Mouse (Mus musculus): Measurements from ENCODE around the gene Lzic. TPM values are rescaled to one million over a fixed set of nuclear protein-coding genes. Genes with fewer than 3 reads are reported as not detected.

Gene Lzic
- polyA plus RNA-seq, 1 experiment: not detected

GRCm38 (mm10) chr4:149529691-149530090, 44.7 kb downstream of the Lzic start:
- no peak overlapping the region for H3K27ac ChIP-seq (ENCODE audit: insufficient read depth, low read depth, low read length)
- TF ChIP-seq CTCF (IDR thresholded peaks at IDR 0.05; ENCODE audit: insufficient read depth, low read depth, low read length) (no peak), POLR2A (IDR thresholded peaks at IDR 0.05; ENCODE audit: insufficient read depth, low read depth, low read length) (no peak)
- H3K4me3 ChIP-seq (ENCODE audit: insufficient read depth, low read depth, low read length): no peak overlapping the region
- 83% methylated on average over 6 of the region's 6 CpGs for WGBS
- peaks cover 17% of the 10 kb centered on the region for H3K4me1 ChIP-seq (ENCODE audit: control insufficient read depth, insufficient read depth, low read length)

- WGBS: 75% methylated on average over 8 of the region's 8 CpGs
- Histone ChIP-seq H3K4me1 (ENCODE audit: control insufficient read depth, insufficient read depth, low read length) (peaks cover 6% of the 10 kb centered on the region; the same call in 1 of the 2 replicates), H3K27ac (ENCODE audit: insufficient read depth, low read depth, low read length) (no peak overlapping the region), H3K4me3 (ENCODE audit: insufficient read depth, low read depth, low read length) (no peak overlapping the region)
- TF ChIP-seq POLR2A (IDR thresholded peaks at IDR 0.05; ENCODE audit: insufficient read depth, low read depth, low read length) (no peak), CTCF (IDR thresholded peaks at IDR 0.05; ENCODE audit: insufficient read depth, low read depth, low read length) (no peak)
Observed at GRCm38 (mm10) chr4:149539441-149539840, 54.4 kb downstream of the Lzic start.

GRCm38 (mm10) chr4:149541935-149542334, 56.9 kb downstream of the Lzic start:
- Histone ChIP-seq H3K4me3 (ENCODE audit: insufficient read depth, low read depth, low read length) (no peak overlapping the region), H3K27ac (ENCODE audit: insufficient read depth, low read depth, low read length) (no peak overlapping the region), H3K4me1 (ENCODE audit: control insufficient read depth, insufficient read depth, low read length) (peaks cover 6% of the 10 kb centered on the region; the same call in 1 of the 2 replicates)
- TF ChIP-seq POLR2A (IDR thresholded peaks at IDR 0.05; ENCODE audit: insufficient read depth, low read depth, low read length) (no peak), CTCF (IDR thresholded peaks at IDR 0.05; ENCODE audit: insufficient read depth, low read depth, low read length) (no peak)
- WGBS: 55% methylated on average over 5 of the region's 5 CpGs

- whole genome bisulfite sequencing: 80% methylated on average over 12 of the region's 12 CpGs
- no peak overlapping the region for H3K4me3 ChIP-seq (ENCODE audit: insufficient read depth, low read depth, low read length)
- no peak overlapping the region for H3K27ac ChIP-seq (ENCODE audit: insufficient read depth, low read depth, low read length)
- TF ChIP-seq CTCF (IDR thresholded peaks at IDR 0.05; ENCODE audit: insufficient read depth, low read depth, low read length) (no peak), POLR2A (IDR thresholded peaks at IDR 0.05; ENCODE audit: insufficient read depth, low read depth, low read length) (no peak)
- H3K4me1 ChIP-seq (ENCODE audit: control insufficient read depth, insufficient read depth, low read length): peaks cover 6% of the 10 kb centered on the region; the same call in 1 of the 2 replicates
Observed at GRCm38 (mm10) chr4:149542431-149542830, 57.4 kb downstream of the Lzic start.

- 40% methylated on average over 10 of the region's 10 CpGs for WGBS
- H3K4me1 ChIP-seq (ENCODE audit: control insufficient read depth, insufficient read depth, low read length): peaks cover 6% of the 10 kb centered on the region; the same call in 1 of the 2 replicates
- no peak overlapping the region for H3K27ac ChIP-seq (ENCODE audit: insufficient read depth, low read depth, low read length)
- H3K4me3 ChIP-seq (ENCODE audit: insufficient read depth, low read depth, low read length): no peak overlapping the region
- TF ChIP-seq POLR2A (IDR thresholded peaks at IDR 0.05; ENCODE audit: insufficient read depth, low read depth, low read length) (no peak), CTCF (IDR thresholded peaks at IDR 0.05; ENCODE audit: insufficient read depth, low read depth, low read length) (no peak)
Observed at GRCm38 (mm10) chr4:149542927-149543553, 58.0 kb downstream of the Lzic start.

- WGBS: 89% methylated on average over 8 of the region's 8 CpGs
- no peaks in the 10 kb centered on the region for H3K4me1 ChIP-seq (ENCODE audit: control insufficient read depth, insufficient read depth, low read length)
- TF ChIP-seq POLR2A (IDR thresholded peaks at IDR 0.05; ENCODE audit: insufficient read depth, low read depth, low read length) (no peak), CTCF (IDR thresholded peaks at IDR 0.05; ENCODE audit: insufficient read depth, low read depth, low read length) (no peak)
- no peak overlapping the region for H3K27ac ChIP-seq (ENCODE audit: insufficient read depth, low read depth, low read length)
- H3K4me3 ChIP-seq (ENCODE audit: insufficient read depth, low read depth, low read length): no peak overlapping the region
Observed at GRCm38 (mm10) chr4:149544892-149545291, 59.9 kb downstream of the Lzic start.

Other genes starting within 250 kb of the Lzic start
- gene Kif1b, start 177.5 kb upstream of the Lzic start, polyA plus RNA-seq (2012; ENCODE audit: insufficient read depth, insufficient read length, low replicate concordance, missing spikeins): 79.8 and 484 TPM in 2 replicates
- 129 TPM in 1 of 2 replicates, not detected in the other for gene Ube4b, start 58.5 kb upstream of the Lzic start, polyA plus RNA-seq (2012; ENCODE audit: insufficient read depth, insufficient read length, low replicate concordance, missing spikeins)
- gene Rbp7, start 30.3 kb upstream of the Lzic start, polyA plus RNA-seq (2012; ENCODE audit: insufficient read depth, insufficient read length, low replicate concordance, missing spikeins): not detected in 2 replicates
- not detected in 2 replicates for gene Tmem274, start 7.9 kb upstream of the Lzic start, polyA plus RNA-seq (2012; ENCODE audit: insufficient read depth, insufficient read length, low replicate concordance, missing spikeins)
- not detected in 2 replicates for gene Nmnat1, start within 50 bp of the Lzic start, polyA plus RNA-seq (2012; ENCODE audit: insufficient read depth, insufficient read length, low replicate concordance, missing spikeins)
- not detected in 2 replicates for gene Ctnnbip1, start 33.0 kb downstream of the Lzic start, polyA plus RNA-seq (2012; ENCODE audit: insufficient read depth, insufficient read length, low replicate concordance, missing spikeins)
- 68.1 and 138 TPM in 2 replicates for gene Clstn1, start 101.2 kb downstream of the Lzic start, polyA plus RNA-seq (2012; ENCODE audit: insufficient read depth, insufficient read length, low replicate concordance, missing spikeins)
- not detected in 2 replicates for gene Pik3cd, start 217.3 kb downstream of the Lzic start, polyA plus RNA-seq (2012; ENCODE audit: insufficient read depth, insufficient read length, low replicate concordance, missing spikeins)

Measured in olfactory bulb, adult 2 months (tissue).